Mouse (Mus musculus) heart, embryonic 10.5 days (tissue): Measurements from ENCODE around the gene Thbd. TPM values are rescaled to one million over a fixed set of nuclear protein-coding genes. Genes with fewer than 3 reads are reported as not detected.

Experiments
- DNase-seq: peaks from one replicate; pipeline ENCODE4 v3.0.0-alpha.2; 2017; ENCODE audit warnings: low spot score
- H3K27ac ChIP-seq: fragments of 300-500 bp; sonication (generic); 2 replicates; pipeline ENCODE4 v1.5.1; 2016; ENCODE audit warnings: mild to moderate bottlenecking
- H3K27me3 ChIP-seq: fragments of 300-500 bp; sonication (generic); 2 replicates; pipeline ENCODE4 v1.6.1; 2016; ENCODE audit warnings: mild to moderate bottlenecking; ENCODE audit not compliant: poor library complexity, insufficient read depth, severe bottlenecking
- H3K36me3 ChIP-seq: fragments of 300-500 bp; sonication (generic); 2 replicates; pipeline ENCODE4 v1.6.1; 2016; ENCODE audit warnings: mild to moderate bottlenecking, moderate library complexity
- H3K4me1 ChIP-seq: fragments of 300-500 bp; sonication (generic); 2 replicates; pipeline ENCODE4 v1.6.1; 2016; ENCODE audit warnings: mild to moderate bottlenecking
- H3K4me3 ChIP-seq: fragments of 300-500 bp; sonication (generic); 2 replicates; pipeline ENCODE4 v1.5.1; 2016; ENCODE audit warnings: mild to moderate bottlenecking, moderate library complexity
- H3K9me3 ChIP-seq: fragments of 300-500 bp; sonication (generic); 2 replicates; pipeline ENCODE4 v1.6.1; 2016; ENCODE audit warnings: mild to moderate bottlenecking, moderate library complexity
- WGBS: fragments of 180-500 bp; shearing (Covaris S2); methylation state at CpG from one replicate; pipeline ENCODE4 v1.1.7; 2016; 5-methylcytosine and 5-hydroxymethylcytosine counted together
- polyA plus RNA-seq: library from polyadenylated mRNA; unstranded; fragments of >200 nt; fragmentation: Nextera tagmentation; extraction: Ambion mirVana; gene quantifications from 2 replicates; pipeline ENCODE4 v1.2.1, GENCODE M21; 2016

The Thbd gene
- polyA plus RNA-seq, 1 experiment from 2014 or later: 14.6 TPM

- peaks cover 29% of the 10 kb centered on the region for H3K27me3 ChIP-seq
- 77% methylated on average over 1 of the region's 1 CpGs for WGBS
- no peak overlapping the region for H3K27ac ChIP-seq
- no peaks in the 10 kb centered on the region for H3K36me3 ChIP-seq
- no peaks in the 10 kb centered on the region for H3K9me3 ChIP-seq
- H3K4me3 ChIP-seq: no peak overlapping the region
- peaks cover 31% of the 10 kb centered on the region for H3K4me1 ChIP-seq
- DNase-seq: peak; percentile 61
Measured at GRCm38 (mm10) chr2:148409821-148410220, 1.8 kb upstream of the Thbd start.

- H3K4me1 ChIP-seq: peaks cover 31% of the 10 kb centered on the region
- whole genome bisulfite sequencing: 19% methylated on average over 9 of the region's 9 CpGs
- peaks cover 31% of the 10 kb centered on the region for H3K27me3 ChIP-seq
Measured at GRCm38 (mm10) chr2:148409141-148409540, 1.2 kb upstream of the Thbd start.

DNA sequence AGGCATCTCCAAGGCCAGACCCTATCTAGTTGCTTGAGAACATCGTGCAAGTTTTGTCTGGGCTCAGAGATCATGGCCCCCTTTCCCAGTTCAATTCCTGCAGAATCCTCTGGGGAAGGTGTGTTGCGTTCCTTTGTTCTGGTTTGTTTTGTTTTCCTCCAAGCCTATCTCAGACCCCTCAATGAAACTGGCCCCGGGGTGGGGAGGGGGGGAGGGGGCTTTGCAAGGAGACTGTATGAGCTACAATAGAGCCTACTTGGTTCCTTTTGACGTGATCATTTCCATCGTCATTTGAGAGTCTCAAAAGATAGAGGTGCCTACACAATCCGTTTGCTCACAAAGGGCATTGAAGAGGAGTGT is 753 bp upstream of the Thbd start:
- Histone ChIP-seq H3K27ac (peak overlapping the region; percentile 82), H3K4me1 (peaks cover 31% of the 10 kb centered on the region), H3K36me3 (no peaks in the 10 kb centered on the region), H3K4me3 (peak overlapping the region; percentile 64; the same call in 1 of the 2 replicates), H3K27me3 (peaks cover 31% of the 10 kb centered on the region), H3K9me3 (no peaks in the 10 kb centered on the region)
- peak; percentile 69 for DNase-seq
- WGBS: 8% methylated on average over 6 of the region's 6 CpGs

More at GRCm38 (mm10) chr2:148409141-148409540, 1.2 kb upstream of the Thbd start:
- peak; percentile 90 for DNase-seq
- Histone ChIP-seq H3K36me3 (no peaks in the 10 kb centered on the region), H3K27ac (no peak overlapping the region), H3K9me3 (no peaks in the 10 kb centered on the region), H3K4me3 (no peak overlapping the region)

GRCm38 (mm10) chr2:148406971-148407869 is 768 bp downstream of the Thbd start:
- H3K4me3 ChIP-seq: peak overlapping the region; percentile 64
- WGBS: 5% methylated on average over 55 of the region's 55 CpGs
- no peaks in the 10 kb centered on the region for H3K9me3 ChIP-seq
- peaks cover 31% of the 10 kb centered on the region for H3K4me1 ChIP-seq
- DNase-seq: peak; percentile 79
- H3K27me3 ChIP-seq: peaks cover 38% of the 10 kb centered on the region
- H3K27ac ChIP-seq: peak overlapping the region; percentile 82
- H3K36me3 ChIP-seq: no peaks in the 10 kb centered on the region

- no peaks in the 10 kb centered on the region for H3K9me3 ChIP-seq
- peaks cover 40% of the 10 kb centered on the region for H3K27me3 ChIP-seq
Measured at GRCm38 (mm10) chr2:148406160-148406970, 1.6 kb downstream of the Thbd start.

GRCm38 (mm10) chr2:148404906-148405305 is 3.1 kb downstream of the Thbd start:
- Histone ChIP-seq H3K9me3 (no peaks in the 10 kb centered on the region), H3K36me3 (no peaks in the 10 kb centered on the region), H3K27me3 (peaks cover 40% of the 10 kb centered on the region), H3K27ac (no peak overlapping the region), H3K4me3 (peak overlapping the region; percentile 18; the same call in 1 of the 2 replicates), H3K4me1 (peaks cover 31% of the 10 kb centered on the region)
- WGBS: 63% methylated on average over 5 of the region's 5 CpGs
- DNase-seq: peak; percentile 39

More at GRCm38 (mm10) chr2:148406160-148406970, 1.6 kb downstream of the Thbd start:
- peak; percentile 78 for DNase-seq
- H3K4me1 ChIP-seq: peaks cover 31% of the 10 kb centered on the region
- H3K4me3 ChIP-seq: peak overlapping the region; percentile 64
- 9% methylated on average over 34 of the region's 34 CpGs for WGBS
- no peaks in the 10 kb centered on the region for H3K36me3 ChIP-seq
- H3K27ac ChIP-seq: peak overlapping the region; percentile 82

GRCm38 (mm10) chr2:148402227-148402626 is 5.8 kb downstream of the Thbd start:
- peak; percentile 50 for DNase-seq
- H3K4me1 ChIP-seq: peaks cover 22% of the 10 kb centered on the region
- WGBS: 88% methylated on average over 1 of the region's 1 CpGs

DNA sequence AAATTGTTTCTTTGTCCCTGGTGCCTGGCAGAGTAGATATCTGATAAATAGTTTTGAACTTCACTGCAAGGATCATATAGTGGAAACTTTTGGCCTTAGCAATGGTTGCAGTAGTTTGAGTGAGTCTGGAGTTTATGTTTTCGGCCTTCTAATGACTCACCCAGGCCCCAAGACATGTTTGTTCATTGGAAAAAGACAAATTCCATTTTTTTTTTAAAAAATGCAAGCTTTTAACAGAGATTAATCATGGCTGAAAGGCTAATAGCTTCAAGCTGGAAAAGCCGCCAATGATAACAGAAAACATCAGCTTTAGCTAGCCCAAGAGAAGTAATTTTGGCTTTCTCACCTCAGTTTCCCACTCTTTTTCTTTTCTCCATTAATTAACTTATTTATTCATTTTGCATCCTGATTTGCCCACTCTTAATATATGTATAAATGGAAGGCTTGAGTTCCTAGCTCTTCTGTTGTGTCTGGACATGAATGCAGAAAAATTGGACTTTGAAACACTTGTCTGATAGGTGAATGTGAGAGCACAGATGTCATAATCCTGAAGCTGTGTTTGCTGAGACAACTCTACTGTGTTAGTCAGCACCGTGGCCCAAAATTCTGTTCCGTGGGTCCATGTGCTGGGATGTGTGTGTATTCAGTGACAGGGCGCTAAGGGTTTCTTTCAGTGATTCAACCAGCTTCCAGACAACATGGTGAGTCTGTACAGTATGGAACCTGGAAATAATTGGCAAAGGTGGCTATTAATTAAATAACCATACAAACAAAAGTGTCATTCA is 8.9 kb downstream of the Thbd start:
- peaks cover 56% of the 10 kb centered on the region for H3K27me3 ChIP-seq
- H3K9me3 ChIP-seq: no peaks in the 10 kb centered on the region
- peak; percentile 68 for DNase-seq
- H3K36me3 ChIP-seq: no peaks in the 10 kb centered on the region
- 84% methylated on average over 5 of the region's 5 CpGs for WGBS
- H3K4me3 ChIP-seq: no peak overlapping the region
- H3K27ac ChIP-seq: no peak overlapping the region
- H3K4me1 ChIP-seq: peaks cover 31% of the 10 kb centered on the region

More at GRCm38 (mm10) chr2:148402227-148402626, 5.8 kb downstream of the Thbd start:
- Histone ChIP-seq H3K27me3 (peaks cover 53% of the 10 kb centered on the region), H3K4me3 (no peak overlapping the region), H3K27ac (no peak overlapping the region), H3K9me3 (no peaks in the 10 kb centered on the region), H3K36me3 (no peaks in the 10 kb centered on the region)

DNA sequence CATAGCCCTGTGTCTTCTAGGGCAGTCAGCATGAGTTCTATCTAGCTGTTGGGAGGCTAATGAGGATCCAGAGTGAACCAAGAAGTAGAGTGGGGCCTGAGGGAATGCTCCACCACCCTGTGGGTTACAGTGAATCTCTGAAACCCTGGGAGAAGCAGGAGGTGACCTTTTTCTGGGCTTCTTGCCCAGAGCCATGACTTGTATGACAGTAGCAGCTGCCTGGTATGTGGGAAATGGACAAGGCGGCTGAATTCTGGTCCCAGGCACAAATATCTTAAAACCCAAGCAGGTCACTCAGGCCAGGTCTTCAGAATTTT is 10.2 kb downstream of the Thbd start:
- H3K4me1 ChIP-seq: peaks cover 31% of the 10 kb centered on the region
- no peak overlapping the region for H3K4me3 ChIP-seq
- H3K36me3 ChIP-seq: no peaks in the 10 kb centered on the region
- H3K9me3 ChIP-seq: no peaks in the 10 kb centered on the region
- peak; percentile 72 for DNase-seq
- peak overlapping the region; percentile 54 for H3K27ac ChIP-seq
- WGBS: 81% methylated on average over 1 of the region's 1 CpGs
- H3K27me3 ChIP-seq: peaks cover 67% of the 10 kb centered on the region

GRCm38 (mm10) chr2:148397015-148397783 is 10.8 kb downstream of the Thbd start:
- Histone ChIP-seq H3K4me3 (no peak overlapping the region), H3K27me3 (peaks cover 67% of the 10 kb centered on the region), H3K4me1 (peaks cover 31% of the 10 kb centered on the region), H3K36me3 (no peaks in the 10 kb centered on the region), H3K27ac (peak overlapping the region; percentile 54), H3K9me3 (no peaks in the 10 kb centered on the region)
- DNase-seq: peak; percentile 76
- 41% methylated on average over 11 of the region's 11 CpGs for WGBS

- 62% methylated on average over 10 of the region's 10 CpGs for WGBS
- Histone ChIP-seq H3K4me3 (peak overlapping the region; percentile 66), H3K4me1 (peaks cover 31% of the 10 kb centered on the region), H3K27me3 (peaks cover 70% of the 10 kb centered on the region), H3K27ac (no peak overlapping the region), H3K9me3 (no peaks in the 10 kb centered on the region), H3K36me3 (no peaks in the 10 kb centered on the region)
- DNase-seq: no peak
Measured at GRCm38 (mm10) chr2:148396209-148396608, 11.8 kb downstream of the Thbd start.
